Mouse (Mus musculus) CH12.LX (cell line): ENCODE results near the gene Kif23.

Source experiments
- CTCF ChIP-seq, 2 experiments: IDR thresholded peaks in 1 of 2; conservative IDR thresholded peaks in 1 of 2; 2 replicates each; pipeline ENCODE4 v1.5.1; 2011 to 2012; ENCODE audit warnings: low read depth in 2 of 2, low read length in 2 of 2, improper control_type of control experiment in 1 of 2, inconsistent platforms in 1 of 2, mild to moderate bottlenecking in 1 of 2, moderate library complexity in 1 of 2
- E2F4 ChIP-seq: IDR thresholded peaks from 2 replicates; pipeline ENCODE4 v1.6.1; 2011; ENCODE audit warnings: low read depth, low read length, improper control_type of control experiment; ENCODE audit not compliant: insufficient replicate concordance
- ELF1 ChIP-seq: IDR thresholded peaks from 2 replicates; pipeline ENCODE4 v1.6.1; 2014; ENCODE audit warnings: low read depth, mild to moderate bottlenecking, inconsistent platforms, low read length, improper control_type of control experiment
- HCFC1 ChIP-seq: IDR thresholded peaks from 2 replicates; pipeline ENCODE4 v1.6.1; 2012; ENCODE audit warnings: low read depth, mild to moderate bottlenecking, inconsistent platforms, low read length, improper control_type of control experiment
- POLR2A ChIP-seq: IDR thresholded peaks from 2 replicates; pipeline ENCODE4 v1.6.1; 2011; ENCODE audit warnings: low read depth, mild to moderate bottlenecking, improper control_type of control experiment, low read length
- POLR2AphosphoS2 ChIP-seq: IDR thresholded peaks from 2 replicates; pipeline ENCODE4 v1.6.1; 2011; ENCODE audit warnings: low read depth, low read length, improper control_type of control experiment
- TCF12 ChIP-seq: IDR thresholded peaks from 2 replicates; pipeline ENCODE4 v1.6.1; 2014; ENCODE audit warnings: low read depth, mild to moderate bottlenecking, inconsistent platforms, low read length, improper control_type of control experiment
- UBTF ChIP-seq: IDR thresholded peaks from 2 replicates; pipeline ENCODE4 v1.6.1; 2012; ENCODE audit warnings: low read depth, mild to moderate bottlenecking, inconsistent platforms, low read length, improper control_type of control experiment, moderate library complexity
- ZNF384 ChIP-seq: IDR thresholded peaks from 2 replicates; pipeline ENCODE4 v1.6.1; 2012; ENCODE audit warnings: low read depth, low read length, improper control_type of control experiment, inconsistent platforms

GRCm38 (mm10) chr9:61885964-61886363, 60.6 kb downstream of the Kif23 start:
- TF ChIP-seq ZNF384 (no peak), CTCF (conservative IDR thresholded peaks at IDR 0.05 in 1 of 2, IDR thresholded peaks at IDR 0.05 in 1 of 2; ENCODE audit: low read depth in 2 of 2, low read length in 2 of 2) (no peak), HCFC1 (no peak), POLR2A (no peak), E2F4 (no peak), TCF12 (no peak), UBTF (no peak), POLR2AphosphoS2 (no peak), ELF1 (no peak)
